8 mouse cellular contexts compared by ENCODE assay signal in genomic region chr13:100246896-100247519, GRCm38 (mm10). TPM values are rescaled to one million over a fixed set of nuclear protein-coding genes. Genes with fewer than 3 reads are reported as not detected.
DNase-seq lines count a peak whose midpoint lies in the region; ATAC-seq and TF ChIP-seq lines count a peak whose summit lies in the region.
"Not testable (repeated sequence)": the region's sequence is repeated elsewhere in the genome, so short reads cannot be mapped to it uniquely, and the experiment has no call there.
"Had no signal": no experiment of that assay in that cellular context is flagged by ENCODE, and none has a peak within 500 bp of the region (broad histone marks: within the 10 kb centered on the region; RNA-seq: fewer than 3 reads in every experiment).

No protein-coding gene starts in this region.

- H3K4me2 ChIP-seq in intestine, embryonic 15.5 days (replicated peaks), result peak overlapping the region; percentile 33; the same call in 1 of the 2 replicates
- not testable (repeated sequence) for H3K4me2 ChIP-seq in liver, embryonic 14.5 days (ENCODE audit: low read depth)

- peak; percentile 6 for DNase-seq in adrenal gland, postnatal 14 days
- not testable (repeated sequence) for DNase-seq in liver, embryonic 14.5 days (ENCODE audit: low read depth in 3 of 3, low spot score in 3 of 3)

- H3K27ac ChIP-seq in intestine, embryonic 15.5 days, result peak overlapping the region; percentile 73
- not testable (repeated sequence) for H3K27ac ChIP-seq in liver, embryonic 14.5 days
- H3K27ac ChIP-seq in small intestine, adult 2 months (ENCODE audit: insufficient read depth, low read depth, low read length), result peak overlapping the region; percentile 96

- H3K4me1 ChIP-seq in intestine, embryonic 15.5 days (replicated peaks); liver, embryonic 14.5 days (replicated peaks; ENCODE audit: control insufficient read depth in 2 of 2, insufficient read depth in 2 of 2, low read length in 1 of 2); small intestine, adult 2 months (ENCODE audit: control insufficient read depth, insufficient read depth, insufficient read length, low read length): not testable (repeated sequence)

- not testable (repeated sequence) for TF ChIP-seq EP300 in liver, embryonic 14.5 days (IDR thresholded peaks at IDR 0.05; ENCODE audit: low read depth)

- H3K9me3 ChIP-seq in intestine, embryonic 15.5 days; liver, embryonic 14.5 days (ENCODE audit: control insufficient read depth, low read length): not testable (repeated sequence)

- 50% methylated on average over 5 of the region's 5 CpGs for WGBS in intestine, embryonic 15.5 days
- 9% methylated on average over 5 of the region's 5 CpGs for WGBS in liver, embryonic 14.5 days (ENCODE audit: insufficient replicate concordance)
- WGBS in small intestine, adult 2 months, result 23% methylated on average over 5 of the region's 5 CpGs

- TF ChIP-seq CTCF in liver, embryonic 14.5 days (IDR thresholded peaks at IDR 0.05; ENCODE audit: low read depth), result not testable (repeated sequence)
- TF ChIP-seq CTCF in small intestine, adult 2 months (IDR thresholded peaks at IDR 0.05; ENCODE audit: extremely low read depth, insufficient read length, insufficient replicate concordance, low read depth, low read length), result peak; percentile 23; the same call in 1 of the 2 replicates

- not testable (repeated sequence) for H3K9ac ChIP-seq in intestine, embryonic 15.5 days; liver, embryonic 14.5 days (replicated peaks)

- TF ChIP-seq POLR2A in small intestine, adult 2 months (IDR thresholded peaks at IDR 0.05; ENCODE audit: low read depth, low read length), result not testable (repeated sequence)

- not testable (repeated sequence) for H3K27me3 ChIP-seq in intestine, embryonic 15.5 days (replicated peaks); liver, embryonic 14.5 days (ENCODE audit: control insufficient read depth, insufficient read depth, low read length); small intestine, adult 2 months (ENCODE audit: control insufficient read depth, insufficient read depth, low read length)

- peak overlapping the region; percentile 22; the same call in 1 of the 2 replicates for H3K4me3 ChIP-seq in intestine, embryonic 15.5 days (replicated peaks)
- peak overlapping the region; percentile 8 to 14; a peak in 1 of 4 replicates for H3K4me3 ChIP-seq in liver, embryonic 14.5 days (ENCODE audit: insufficient read depth in 1 of 2, low read depth in 2 of 2, low read length in 2 of 2)
- H3K4me3 ChIP-seq in small intestine, adult 2 months (ENCODE audit: low read depth, low read length), result peak overlapping the region; percentile 58

- not testable (repeated sequence) for H3K36me3 ChIP-seq in intestine, embryonic 15.5 days; liver, embryonic 14.5 days (replicated peaks; ENCODE audit: control insufficient read depth, insufficient read depth, low read depth); small intestine, adult 2 months (ENCODE audit: control insufficient read depth, insufficient read depth, low read length)

- ATAC-seq in CD4-positive, CD25-positive, alpha-beta regulatory T cell, adult 4 months, result peak; percentile 91
- peak; percentile 100 for ATAC-seq in granulocyte monocyte progenitor cell, adult 5-6 weeks (replicated peaks; ENCODE audit: poor library complexity, severe bottlenecking)
- peak; percentile 97 for ATAC-seq in intestine, embryonic 15.5 days
- ATAC-seq in liver, embryonic 14.5 days (ENCODE audit: insufficient read depth), result 0 out of 2 replicates have a peak, but pooled peaks have one; percentile 31
- ATAC-seq in megakaryocyte, adult 5-6 weeks (ENCODE audit: poor library complexity, severe bottlenecking), result peak; percentile 97

RNA-seq across cellular contexts. Expression of gene Naip5, which starts 0.9 kb away (rescaled TPM):
- polyA plus RNA-seq in CD4-positive, CD25-positive, alpha-beta regulatory T cell, adult 4 months (2017; shearing (Covaris generic)), result 10 to 100 TPM; 12.7 to 16.1 TPM
- total RNA-seq in adrenal gland, postnatal 14 days (2021), result 2.3 and 2.7 TPM in 2 replicates
- total RNA-seq in granulocyte monocyte progenitor cell, adult 5-6 weeks (2014; fragmentation: Nextera tagmentation), result 14.6 and 20.0 TPM in 2 replicates
- total RNA-seq in granulocyte monocyte progenitor cell, adult 5-6 weeks (2017), result 15.0 and 16.5 TPM in 2 replicates
- 7.1 and 8.9 TPM in 2 replicates for polyA plus RNA-seq in intestine, embryonic 15.5 days (2015; fragmentation: Nextera tagmentation; extraction: Ambion mirVana)
- polyA plus RNA-seq in liver, embryonic 14.5 days (2012; rRNA removed), result 0.69 and 0.95 TPM in 2 replicates
- 0.34 and 0.48 TPM in 2 replicates for polyA plus RNA-seq in liver, embryonic 14.5 days (2014; fragmentation: Nextera tagmentation; extraction: Ambion mirVana)
- total RNA-seq in megakaryocyte, adult 5-6 weeks (2015), result 37.1 and 37.2 TPM in 2 replicates
- total RNA-seq in megakaryocyte, adult 5-6 weeks (2017), result 42.8 and 45.3 TPM in 2 replicates
- 4.8 and 38.1 TPM in 2 replicates for polyA plus RNA-seq in small intestine, adult 2 months (2012; rRNA removed)
- polyA plus RNA-seq: erythroblast, embryonic 14.5 days had no signal

RNA-seq across cellular contexts. Expression of gene Naip2, which starts 45.1 kb away (rescaled TPM):
- 10 to 100 TPM in 1 of 2 experiments, 1 to 10 TPM in 1; 7.3 to 13.2 TPM for polyA plus RNA-seq in CD4-positive, CD25-positive, alpha-beta regulatory T cell, adult 4 months (2017; shearing (Covaris generic))
- total RNA-seq in adrenal gland, postnatal 14 days (2021), result 1.1 and 1.5 TPM in 2 replicates
- 31.8 and 36.4 TPM in 2 replicates for total RNA-seq in granulocyte monocyte progenitor cell, adult 5-6 weeks (2014; fragmentation: Nextera tagmentation)
- total RNA-seq in granulocyte monocyte progenitor cell, adult 5-6 weeks (2017), result 41.2 and 41.9 TPM in 2 replicates
- polyA plus RNA-seq in intestine, embryonic 15.5 days (2015; fragmentation: Nextera tagmentation; extraction: Ambion mirVana), result 6.4 and 6.5 TPM in 2 replicates
- polyA plus RNA-seq in liver, embryonic 14.5 days (2012; rRNA removed), result 1.2 and 1.9 TPM in 2 replicates
- polyA plus RNA-seq in liver, embryonic 14.5 days (2014; fragmentation: Nextera tagmentation; extraction: Ambion mirVana), result 2.0 and 2.6 TPM in 2 replicates
- total RNA-seq in megakaryocyte, adult 5-6 weeks (2015), result 65.0 and 67.0 TPM in 2 replicates
- total RNA-seq in megakaryocyte, adult 5-6 weeks (2017), result 88.7 and 94.5 TPM in 2 replicates
- polyA plus RNA-seq in small intestine, adult 2 months (2012; rRNA removed), result 3.9 and 12.0 TPM in 2 replicates
- polyA plus RNA-seq: erythroblast, embryonic 14.5 days had no signal

Comparison
In these comparisons a context has a peak if more than half of its experiments do, and no peak if none do; other contexts are left out.
1. ATAC-seq: peak in every context shown above with its lines; median percentile 100 in granulocyte monocyte progenitor cell, adult 5-6 weeks; 97 in intestine, embryonic 15.5 days; 97 in megakaryocyte, adult 5-6 weeks; 91 in CD4-positive, CD25-positive, alpha-beta regulatory T cell, adult 4 months; 31 in liver, embryonic 14.5 days.